Mouse (Mus musculus) kidney, postnatal 0 days (tissue): ENCODE measurements at regions not wholly inside any gene's neighbourhood (a gene's known extent, or its start where the extent isn't known, plus 50 kb on each side); places are given as distances from the start of the nearest gene placed in this dataset.
A peak's percentile ranks its signal among the peaks of the same experiment; 100 is the strongest.

Source experiments
- ATAC-seq: fragments of 200-750 bp; cut with Nextera tagmentation; replicated peaks from 2 replicates; pipeline ENCODE4 v1.8.0; 2017; ENCODE audit warnings: low read depth, moderate number of reproducible peaks, moderate TSS enrichment, moderate library complexity; ENCODE audit not compliant: low FRiP score
- DNase-seq: peaks from one replicate; pipeline ENCODE4 v3.0.0-alpha.2; 2016; ENCODE audit warnings: low spot score
- H3K27ac ChIP-seq: fragments of 300-500 bp; sonication (generic); 2 replicates; pipeline ENCODE4 v1.5.1; 2014; ENCODE audit warnings: mild to moderate bottlenecking
- H3K27me3 ChIP-seq: fragments of 300-500 bp; sonication (generic); 2 replicates; pipeline ENCODE4 v1.6.1; 2014; ENCODE audit warnings: low read length, mixed read lengths; ENCODE audit not compliant: insufficient read depth
- H3K36me3 ChIP-seq: fragments of 300-500 bp; sonication (generic); 2 replicates; pipeline ENCODE4 v1.6.1; 2014; ENCODE audit warnings: low read length, mixed read lengths; ENCODE audit not compliant: insufficient read depth
- H3K4me1 ChIP-seq: fragments of 300-500 bp; sonication (generic); replicated peaks from 2 replicates; pipeline ENCODE4 v1.6.1; 2014; ENCODE audit warnings: antibody characterized with exemption, low read length, mixed read lengths; ENCODE audit not compliant: insufficient read depth
- H3K4me2 ChIP-seq: fragments of 300-500 bp; sonication (generic); 2 replicates; pipeline ENCODE4 v1.6.1; 2014; ENCODE audit warnings: mild to moderate bottlenecking, low read length, moderate library complexity, mixed read lengths
- H3K4me3 ChIP-seq: fragments of 300-500 bp; sonication (generic); replicated peaks from 2 replicates; pipeline ENCODE4 v1.5.1; 2014; ENCODE audit warnings: low read depth, low read length
- H3K9ac ChIP-seq: fragments of 300-500 bp; sonication (generic); 2 replicates; pipeline ENCODE4 v1.6.1; 2014; ENCODE audit warnings: low read depth, low read length
- H3K9me3 ChIP-seq: fragments of 300-500 bp; sonication (generic); replicated peaks from 2 replicates; pipeline ENCODE4 v1.6.1; 2016; ENCODE audit warnings: low read length, inconsistent platforms, mixed read lengths
- CTCF ChIP-seq: IDR thresholded peaks from 2 replicates; pipeline ENCODE4 v1.5.1; 2016; ENCODE audit warnings: antibody characterized with exemption, low read depth, mild to moderate bottlenecking, moderate library complexity
- WGBS: fragments of 180-500 bp; shearing (Covaris S2); extraction: QIAGEN DNeasy Blood & Tissue Kit; methylation state at CpG from one replicate; pipeline ENCODE4 v1.1.7; 2014; 5-methylcytosine and 5-hydroxymethylcytosine counted together

GRCm38 (mm10) chr2:59420496-59420895 lies 64.0 kb upstream of the Dapl1 start:
- WGBS: 49% methylated on average over 5 of the region's 5 CpGs
- H3K9me3 ChIP-seq: no peaks in the 10 kb centered on the region
- no peaks in the 10 kb centered on the region for H3K4me1 ChIP-seq
- TF ChIP-seq CTCF: no peak
- H3K36me3 ChIP-seq: no peaks in the 10 kb centered on the region
- no peak overlapping the region for H3K27ac ChIP-seq
- no peaks in the 10 kb centered on the region for H3K27me3 ChIP-seq
- DNase-seq (no peak), ATAC-seq (no peak)
- no peak overlapping the region for H3K9ac ChIP-seq
- H3K4me3 ChIP-seq: no peak overlapping the region
- H3K4me2 ChIP-seq: no peak overlapping the region

- peak overlapping the region; percentile 57; the same call in 1 of the 2 replicates for H3K27ac ChIP-seq
- no peak for ATAC-seq
Observed at GRCm38 (mm10) chr2:59422291-59423242, 61.9 kb upstream of the Dapl1 start.

GRCm38 (mm10) chr2:59424205-59424604 lies 60.2 kb upstream of the Dapl1 start:
- 79% methylated on average over 2 of the region's 2 CpGs for whole genome bisulfite sequencing
- Histone ChIP-seq H3K36me3 (no peaks in the 10 kb centered on the region), H3K27ac (no peak overlapping the region), H3K4me1 (no peaks in the 10 kb centered on the region), H3K4me2 (no peak overlapping the region), H3K9me3 (no peaks in the 10 kb centered on the region), H3K27me3 (no peaks in the 10 kb centered on the region), H3K4me3 (no peak overlapping the region), H3K9ac (no peak overlapping the region)
- DNase-seq: no peak
- no peak for ATAC-seq
- no peak for TF ChIP-seq CTCF

More at GRCm38 (mm10) chr2:59422291-59423242, 61.9 kb upstream of the Dapl1 start:
- Histone ChIP-seq H3K4me3 (no peak overlapping the region), H3K9me3 (no peaks in the 10 kb centered on the region), H3K4me2 (no peak overlapping the region), H3K4me1 (no peaks in the 10 kb centered on the region), H3K36me3 (no peaks in the 10 kb centered on the region), H3K9ac (no peak overlapping the region), H3K27me3 (no peaks in the 10 kb centered on the region)
- WGBS: 63% methylated on average over 10 of the region's 10 CpGs
- no peak for TF ChIP-seq CTCF
- DNase-seq: no peak

GRCm38 (mm10) chr2:59424729-59425128 lies 59.7 kb upstream of the Dapl1 start:
- Histone ChIP-seq H3K27ac (no peak overlapping the region), H3K36me3 (no peaks in the 10 kb centered on the region), H3K27me3 (no peaks in the 10 kb centered on the region), H3K4me3 (no peak overlapping the region), H3K9ac (no peak overlapping the region), H3K4me1 (no peaks in the 10 kb centered on the region), H3K4me2 (no peak overlapping the region), H3K9me3 (no peaks in the 10 kb centered on the region)
- WGBS: 20% methylated on average over 5 of the region's 5 CpGs
- ATAC-seq (peak; percentile 84), DNase-seq (peak; percentile 94)
- peak; percentile 79 for TF ChIP-seq CTCF

GRCm38 (mm10) chr2:59425876-59426275 lies 58.6 kb upstream of the Dapl1 start:
- H3K27ac ChIP-seq: no peak overlapping the region
- WGBS: 78% methylated on average over 4 of the region's 4 CpGs
- no peak for TF ChIP-seq CTCF
- no peaks in the 10 kb centered on the region for H3K9me3 ChIP-seq
- DNase-seq (no peak), ATAC-seq (no peak)
- no peak overlapping the region for H3K4me2 ChIP-seq
- no peaks in the 10 kb centered on the region for H3K4me1 ChIP-seq
- H3K9ac ChIP-seq: no peak overlapping the region
- H3K4me3 ChIP-seq: no peak overlapping the region
- H3K36me3 ChIP-seq: no peaks in the 10 kb centered on the region
- no peaks in the 10 kb centered on the region for H3K27me3 ChIP-seq

- no peak overlapping the region for H3K4me3 ChIP-seq
- WGBS: 85% methylated on average over 5 of the region's 5 CpGs
- no peaks in the 10 kb centered on the region for H3K27me3 ChIP-seq
- ATAC-seq: no peak
- H3K9ac ChIP-seq: no peak overlapping the region
- no peak overlapping the region for H3K4me2 ChIP-seq
- no peak for DNase-seq
- H3K4me1 ChIP-seq: no peaks in the 10 kb centered on the region
- no peaks in the 10 kb centered on the region for H3K36me3 ChIP-seq
- H3K27ac ChIP-seq: no peak overlapping the region
- no peaks in the 10 kb centered on the region for H3K9me3 ChIP-seq
- TF ChIP-seq CTCF: no peak
Observed at GRCm38 (mm10) chr2:59431466-59431865, 53.0 kb upstream of the Dapl1 start.
